Mouse (Mus musculus) heart, embryonic 10.5 days (tissue): Measurements from ENCODE around the gene Lsm4. TPM values are rescaled to one million over a fixed set of nuclear protein-coding genes. Genes with fewer than 3 reads are reported as not detected.
A peak's percentile ranks its signal among the peaks of the same experiment; 100 is the strongest.

Experiments
- DNase-seq: peaks from one replicate; pipeline ENCODE4 v3.0.0-alpha.2; 2017; ENCODE audit warnings: low spot score
- H3K27ac ChIP-seq: fragments of 300-500 bp; sonication (generic); 2 replicates; pipeline ENCODE4 v1.5.1; 2016; ENCODE audit warnings: mild to moderate bottlenecking
- H3K27me3 ChIP-seq: fragments of 300-500 bp; sonication (generic); 2 replicates; pipeline ENCODE4 v1.6.1; 2016; ENCODE audit warnings: mild to moderate bottlenecking; ENCODE audit not compliant: poor library complexity, insufficient read depth, severe bottlenecking
- H3K36me3 ChIP-seq: fragments of 300-500 bp; sonication (generic); 2 replicates; pipeline ENCODE4 v1.6.1; 2016; ENCODE audit warnings: mild to moderate bottlenecking, moderate library complexity
- H3K4me1 ChIP-seq: fragments of 300-500 bp; sonication (generic); 2 replicates; pipeline ENCODE4 v1.6.1; 2016; ENCODE audit warnings: mild to moderate bottlenecking
- H3K4me3 ChIP-seq: fragments of 300-500 bp; sonication (generic); 2 replicates; pipeline ENCODE4 v1.5.1; 2016; ENCODE audit warnings: mild to moderate bottlenecking, moderate library complexity
- H3K9me3 ChIP-seq: fragments of 300-500 bp; sonication (generic); 2 replicates; pipeline ENCODE4 v1.6.1; 2016; ENCODE audit warnings: mild to moderate bottlenecking, moderate library complexity
- WGBS: fragments of 180-500 bp; shearing (Covaris S2); methylation state at CpG from one replicate; pipeline ENCODE4 v1.1.7; 2016; 5-methylcytosine and 5-hydroxymethylcytosine counted together
- polyA plus RNA-seq: library from polyadenylated mRNA; unstranded; fragments of >200 nt; fragmentation: Nextera tagmentation; extraction: Ambion mirVana; gene quantifications from 2 replicates; pipeline ENCODE4 v1.2.1, GENCODE M21; 2016

Gene Lsm4
- polyA plus RNA-seq, 1 experiment from 2014 or later: 410 TPM

GRCm38 (mm10) chr8:70643019-70643418, 30.0 kb upstream of the Lsm4 start:
- Histone ChIP-seq H3K27ac (peak overlapping the region; percentile 13; the same call in 1 of the 2 replicates), H3K36me3 (no peaks in the 10 kb centered on the region), H3K4me1 (peaks cover 40% of the 10 kb centered on the region), H3K9me3 (no peaks in the 10 kb centered on the region), H3K27me3 (no peaks in the 10 kb centered on the region), H3K4me3 (no peak overlapping the region)
- WGBS: 50% methylated on average over 3 of the region's 3 CpGs
- no peak for DNase-seq

GRCm38 (mm10) chr8:70644065-70644464, 29.0 kb upstream of the Lsm4 start:
- Histone ChIP-seq H3K4me1 (peaks cover 43% of the 10 kb centered on the region), H3K36me3 (peaks cover 4% of the 10 kb centered on the region; the same call in 1 of the 2 replicates), H3K27me3 (no peaks in the 10 kb centered on the region), H3K27ac (no peak overlapping the region), H3K9me3 (no peaks in the 10 kb centered on the region), H3K4me3 (no peak overlapping the region)
- 82% methylated on average over 2 of the region's 2 CpGs for WGBS
- no peak for DNase-seq

GRCm38 (mm10) chr8:70645501-70646224, 27.4 kb upstream of the Lsm4 start:
- H3K4me1 ChIP-seq: peaks cover 57% of the 10 kb centered on the region
- H3K9me3 ChIP-seq: no peaks in the 10 kb centered on the region
- no peak for DNase-seq
- no peaks in the 10 kb centered on the region for H3K27me3 ChIP-seq
- H3K27ac ChIP-seq: peak overlapping the region; percentile 83
- H3K4me3 ChIP-seq: no peak overlapping the region; the same call in 1 of the 2 replicates
- WGBS: 65% methylated on average over 17 of the region's 17 CpGs
- peaks cover 14% of the 10 kb centered on the region for H3K36me3 ChIP-seq

GRCm38 (mm10) chr8:70646369-70646768, 26.7 kb upstream of the Lsm4 start:
- peaks cover 57% of the 10 kb centered on the region for H3K4me1 ChIP-seq
- peak overlapping the region; percentile 83 for H3K27ac ChIP-seq
- no peaks in the 10 kb centered on the region for H3K27me3 ChIP-seq
- no peaks in the 10 kb centered on the region for H3K9me3 ChIP-seq
- WGBS: 71% methylated on average over 6 of the region's 6 CpGs
- no peak for DNase-seq
- H3K4me3 ChIP-seq: no peak overlapping the region
- H3K36me3 ChIP-seq: peaks cover 21% of the 10 kb centered on the region

GRCm38 (mm10) chr8:70646775-70647174, 26.3 kb upstream of the Lsm4 start:
- no peak overlapping the region for H3K4me3 ChIP-seq
- H3K9me3 ChIP-seq: no peaks in the 10 kb centered on the region
- DNase-seq: no peak
- H3K27ac ChIP-seq: peak overlapping the region; percentile 83
- no peaks in the 10 kb centered on the region for H3K27me3 ChIP-seq
- H3K4me1 ChIP-seq: peaks cover 57% of the 10 kb centered on the region
- H3K36me3 ChIP-seq: peaks cover 24% of the 10 kb centered on the region

- no peaks in the 10 kb centered on the region for H3K9me3 ChIP-seq
- WGBS: 48% methylated on average over 8 of the region's 8 CpGs
- no peak overlapping the region for H3K4me3 ChIP-seq
- H3K27me3 ChIP-seq: no peaks in the 10 kb centered on the region
- peak overlapping the region; percentile 83 for H3K27ac ChIP-seq
- no peak for DNase-seq
- peaks cover 57% of the 10 kb centered on the region for H3K4me1 ChIP-seq
- H3K36me3 ChIP-seq: peaks cover 32% of the 10 kb centered on the region
Measured at GRCm38 (mm10) chr8:70647343-70648163, 25.5 kb upstream of the Lsm4 start.

GRCm38 (mm10) chr8:70648164-70648442, 24.9 kb upstream of the Lsm4 start:
- peaks cover 53% of the 10 kb centered on the region for H3K4me1 ChIP-seq
- H3K27me3 ChIP-seq: no peaks in the 10 kb centered on the region
- H3K9me3 ChIP-seq: no peaks in the 10 kb centered on the region
- H3K27ac ChIP-seq: peak overlapping the region; percentile 83
- no peak for DNase-seq
- H3K36me3 ChIP-seq: peaks cover 34% of the 10 kb centered on the region
- no peak overlapping the region for H3K4me3 ChIP-seq
- WGBS: 45% methylated on average over 1 of the region's 1 CpGs

GRCm38 (mm10) chr8:70648921-70649320, 24.1 kb upstream of the Lsm4 start:
- Histone ChIP-seq H3K27ac (peak overlapping the region; percentile 83), H3K4me3 (no peak overlapping the region), H3K36me3 (peaks cover 34% of the 10 kb centered on the region), H3K4me1 (peaks cover 52% of the 10 kb centered on the region), H3K27me3 (no peaks in the 10 kb centered on the region), H3K9me3 (no peaks in the 10 kb centered on the region)
- 59% methylated on average over 3 of the region's 3 CpGs for WGBS
- DNase-seq: no peak

- peak; percentile 93 for DNase-seq
- peak overlapping the region; percentile 83 for H3K27ac ChIP-seq
- H3K4me3 ChIP-seq: no peak overlapping the region
- no peaks in the 10 kb centered on the region for H3K9me3 ChIP-seq
- peaks cover 52% of the 10 kb centered on the region for H3K4me1 ChIP-seq
- WGBS: 42% methylated on average over 4 of the region's 4 CpGs
- H3K36me3 ChIP-seq: peaks cover 36% of the 10 kb centered on the region
- no peaks in the 10 kb centered on the region for H3K27me3 ChIP-seq
Measured at GRCm38 (mm10) chr8:70649324-70649723, 23.7 kb upstream of the Lsm4 start.

- Histone ChIP-seq H3K27me3 (no peaks in the 10 kb centered on the region), H3K27ac (peak overlapping the region; percentile 83), H3K4me3 (no peak overlapping the region), H3K4me1 (peaks cover 49% of the 10 kb centered on the region), H3K36me3 (peaks cover 46% of the 10 kb centered on the region), H3K9me3 (no peaks in the 10 kb centered on the region)
- WGBS: 93% methylated on average over 17 of the region's 17 CpGs
- no peak for DNase-seq
Measured at GRCm38 (mm10) chr8:70650351-70650750, 22.7 kb upstream of the Lsm4 start.

GRCm38 (mm10) chr8:70653226-70653625, 19.8 kb upstream of the Lsm4 start:
- DNase-seq: no peak
- WGBS: 58% methylated on average over 2 of the region's 2 CpGs
- H3K27ac ChIP-seq: no peak overlapping the region
- no peak overlapping the region for H3K4me3 ChIP-seq
- H3K4me1 ChIP-seq: peaks cover 29% of the 10 kb centered on the region
- H3K36me3 ChIP-seq: peaks cover 62% of the 10 kb centered on the region
- H3K27me3 ChIP-seq: no peaks in the 10 kb centered on the region
- no peaks in the 10 kb centered on the region for H3K9me3 ChIP-seq

- H3K27me3 ChIP-seq: no peaks in the 10 kb centered on the region
- H3K9me3 ChIP-seq: no peaks in the 10 kb centered on the region
- H3K36me3 ChIP-seq: peaks cover 57% of the 10 kb centered on the region
- no peak for DNase-seq
- 69% methylated on average over 1 of the region's 1 CpGs for WGBS
- no peak overlapping the region for H3K27ac ChIP-seq
- no peak overlapping the region for H3K4me3 ChIP-seq
- H3K4me1 ChIP-seq: peaks cover 30% of the 10 kb centered on the region
Measured at GRCm38 (mm10) chr8:70654121-70654520, 18.9 kb upstream of the Lsm4 start.

- H3K9me3 ChIP-seq: no peaks in the 10 kb centered on the region
- WGBS: 68% methylated on average over 2 of the region's 2 CpGs
- H3K4me1 ChIP-seq: peaks cover 26% of the 10 kb centered on the region
- no peak overlapping the region for H3K4me3 ChIP-seq
- DNase-seq: no peak
- peaks cover 50% of the 10 kb centered on the region for H3K36me3 ChIP-seq
- H3K27ac ChIP-seq: 0 out of 2 replicates have a peak overlapping the region, but pooled peaks have one; percentile 13
- no peaks in the 10 kb centered on the region for H3K27me3 ChIP-seq
Measured at GRCm38 (mm10) chr8:70655469-70655868, 17.6 kb upstream of the Lsm4 start.
